Mouse (Mus musculus) CH12.LX (cell line): ENCODE data around the gene Jpt2. TPM values are rescaled to one million over a fixed set of nuclear protein-coding genes. Genes with fewer than 3 reads are reported as not detected.
"Not testable (repeated sequence)": the region's sequence is repeated elsewhere in the genome, so short reads cannot be mapped to it uniquely, and the experiment has no call there.

ENCODE experiments used
- DNase-seq: peaks from one replicate; pipeline ENCODE4 v3.0.0-alpha.2; 2013; ENCODE audit errors: extremely low read depth
- H3K27ac ChIP-seq: 2 replicates; pipeline ENCODE4 v1.5.1; 2012; ENCODE audit warnings: low read depth, mild to moderate bottlenecking, control low read depth, moderate library complexity; ENCODE audit not compliant: insufficient read depth
- H3K27me3 ChIP-seq: replicated peaks from 2 replicates; pipeline ENCODE3; 2012; ENCODE audit warnings: inconsistent platforms
- H3K36me3 ChIP-seq, 2 experiments: replicated peaks in 1 of 2; 2 replicates each; pipeline versions ENCODE3 to v1.6.1; 2012; ENCODE audit warnings: inconsistent platforms in 1 of 2, low read length in 1 of 2, mild to moderate bottlenecking in 1 of 2, mixed read lengths in 1 of 2, moderate library complexity in 1 of 2; ENCODE audit not compliant: control insufficient read depth in 1 of 2, insufficient read depth in 1 of 2
- H3K4me1 ChIP-seq, 2 experiments: 2 replicates each; pipeline ENCODE4 v1.6.1; 2012; ENCODE audit warnings: inconsistent platforms in 1 of 2, moderate library complexity in 1 of 2; ENCODE audit not compliant: insufficient read depth in 2 of 2, control insufficient read depth in 1 of 2
- H3K4me2 ChIP-seq: 2 replicates; pipeline ENCODE4 v1.6.1; 2012; ENCODE audit warnings: low read depth, mild to moderate bottlenecking, control low read depth; ENCODE audit not compliant: poor library complexity, insufficient read depth, severe bottlenecking
- H3K4me3 ChIP-seq, 3 experiments: fragments of 150-350 bp in 1 of 3; sonication (generic) in 1 of 3; replicated peaks in 1 of 3; 2 replicates each; pipeline versions ENCODE3 to v1.5.1; 2011 to 2012; ENCODE audit warnings: low read depth in 2 of 3, low read length in 2 of 3, mild to moderate bottlenecking in 2 of 3, moderate library complexity in 2 of 3, control low read depth in 1 of 3, improper control_type of control experiment in 1 of 3, inconsistent platforms in 1 of 3, mixed read lengths in 1 of 3; ENCODE audit not compliant: poor library complexity in 1 of 3
- H3K79me2 ChIP-seq: replicated peaks from 2 replicates; pipeline ENCODE4 v1.6.1; 2012; ENCODE audit warnings: mild to moderate bottlenecking, moderate library complexity; ENCODE audit not compliant: control insufficient read depth, poor library complexity, insufficient read depth, severe bottlenecking; ENCODE audit errors: extremely low read depth
- H3K9ac ChIP-seq: 2 replicates; pipeline ENCODE4 v1.6.1; 2012; ENCODE audit warnings: low read depth, mild to moderate bottlenecking, control low read depth, moderate library complexity; ENCODE audit not compliant: insufficient read depth
- H3K9me3 ChIP-seq: replicated peaks from 2 replicates; pipeline ENCODE3; 2012; ENCODE audit warnings: low read length, inconsistent platforms, mixed read lengths
- E2F4 ChIP-seq: IDR thresholded peaks from 2 replicates; pipeline ENCODE4 v1.6.1; 2011; ENCODE audit warnings: low read depth, low read length, improper control_type of control experiment; ENCODE audit not compliant: insufficient replicate concordance
- EP300 ChIP-seq: IDR thresholded peaks from 2 replicates; pipeline ENCODE4 v1.6.1; 2011; ENCODE audit warnings: low read length, improper control_type of control experiment
- IRF4 ChIP-seq: IDR thresholded peaks from 2 replicates; pipeline ENCODE4 v1.6.1; 2014; ENCODE audit warnings: low read depth, mild to moderate bottlenecking, inconsistent platforms, low read length, improper control_type of control experiment
- JUND ChIP-seq: conservative IDR thresholded peaks from 2 replicates; pipeline ENCODE4 v1.6.1; 2011; ENCODE audit warnings: low read depth, low read length, improper control_type of control experiment
- KAT2A ChIP-seq: IDR thresholded peaks from 2 replicates; pipeline ENCODE4 v1.6.1; 2012; ENCODE audit warnings: low read length, improper control_type of control experiment, inconsistent platforms; ENCODE audit not compliant: insufficient replicate concordance
- MAZ ChIP-seq: IDR thresholded peaks from 2 replicates; pipeline ENCODE4 v1.6.1; 2012; ENCODE audit warnings: low read depth, mild to moderate bottlenecking, inconsistent platforms, low read length, improper control_type of control experiment, moderate library complexity
- MEF2A ChIP-seq: IDR thresholded peaks from 2 replicates; pipeline ENCODE4 v1.6.1; 2014; ENCODE audit warnings: low read depth, mild to moderate bottlenecking, inconsistent platforms, low read length, improper control_type of control experiment, borderline replicate concordance
- MXI1 ChIP-seq: IDR thresholded peaks from 2 replicates; pipeline ENCODE4 v1.6.1; 2011; ENCODE audit warnings: mild to moderate bottlenecking, low read depth, low read length, improper control_type of control experiment
- MYC ChIP-seq: IDR thresholded peaks from 2 replicates; pipeline ENCODE4 v1.6.1; 2011; ENCODE audit warnings: low read depth, mild to moderate bottlenecking, improper control_type of control experiment, low read length
- NRF1 ChIP-seq: IDR thresholded peaks from 2 replicates; pipeline ENCODE4 v1.6.1; 2014; ENCODE audit warnings: low read depth, mild to moderate bottlenecking, inconsistent platforms, low read length, improper control_type of control experiment, moderate library complexity
- PAX5 ChIP-seq: IDR thresholded peaks from 2 replicates; pipeline ENCODE4 v1.6.1; 2012; ENCODE audit warnings: low read length, inconsistent platforms, mixed read lengths
- POLR2A ChIP-seq: IDR thresholded peaks from 2 replicates; pipeline ENCODE4 v1.6.1; 2011; ENCODE audit warnings: low read depth, mild to moderate bottlenecking, improper control_type of control experiment, low read length
- RCOR1 ChIP-seq: conservative IDR thresholded peaks from 2 replicates; pipeline ENCODE4 v1.6.1; 2012; ENCODE audit warnings: low read depth, mild to moderate bottlenecking, inconsistent platforms, low read length, improper control_type of control experiment
- SIN3A ChIP-seq: IDR thresholded peaks from 2 replicates; pipeline ENCODE4 v1.6.1; 2012; ENCODE audit warnings: low read length, improper control_type of control experiment, inconsistent platforms
- SMC3 ChIP-seq: IDR thresholded peaks from 2 replicates; pipeline ENCODE4 v1.6.1; 2011; ENCODE audit warnings: low read depth, low read length, improper control_type of control experiment
- TBP ChIP-seq: conservative IDR thresholded peaks from 2 replicates; pipeline ENCODE4 v1.6.1; 2011; ENCODE audit warnings: low read depth, low read length, improper control_type of control experiment
- TCF12 ChIP-seq: IDR thresholded peaks from 2 replicates; pipeline ENCODE4 v1.6.1; 2014; ENCODE audit warnings: low read depth, mild to moderate bottlenecking, inconsistent platforms, low read length, improper control_type of control experiment
- UBTF ChIP-seq: IDR thresholded peaks from 2 replicates; pipeline ENCODE4 v1.6.1; 2012; ENCODE audit warnings: low read depth, mild to moderate bottlenecking, inconsistent platforms, low read length, improper control_type of control experiment, moderate library complexity
- USF1 ChIP-seq: IDR thresholded peaks from 2 replicates; pipeline ENCODE4 v1.6.1; 2014; ENCODE audit warnings: low read depth, mild to moderate bottlenecking, inconsistent platforms, low read length, improper control_type of control experiment
- USF2 ChIP-seq: conservative IDR thresholded peaks from 2 replicates; pipeline ENCODE4 v1.6.1; 2011; ENCODE audit warnings: low read depth, low read length, improper control_type of control experiment
- ZC3H11A ChIP-seq: IDR thresholded peaks from 2 replicates; pipeline ENCODE4 v1.6.1; 2012; ENCODE audit warnings: low read depth, mild to moderate bottlenecking, inconsistent platforms, low read length, improper control_type of control experiment
- ZKSCAN1 ChIP-seq: IDR thresholded peaks from 2 replicates; pipeline ENCODE4 v1.6.1; 2012; ENCODE audit warnings: low read depth, inconsistent platforms, low read length, improper control_type of control experiment, borderline replicate concordance
- ZMIZ1 ChIP-seq: IDR thresholded peaks from 2 replicates; pipeline ENCODE4 v1.6.1; 2012; ENCODE audit warnings: low read depth, mild to moderate bottlenecking, inconsistent platforms, low read length, improper control_type of control experiment
- ZNF384 ChIP-seq: IDR thresholded peaks from 2 replicates; pipeline ENCODE4 v1.6.1; 2012; ENCODE audit warnings: low read depth, low read length, improper control_type of control experiment, inconsistent platforms
- dilution Hi-C: fragments of 300-500 bp; cut with MboI; formaldehyde crosslinking; loops from 2 replicates; pipeline ENCODE4 v1.14.3; 2020; ENCODE audit warnings: low sequenced_read_pairs; ENCODE audit not compliant: extremely low pct_unique_long_range_greater_than_20kb, extremely low pct_ligation_motif_present
- in situ Hi-C: fragments of 300-500 bp; cut with MboI; formaldehyde crosslinking; loops from 3 replicates; pipeline ENCODE4 v1.14.3; 2019; ENCODE audit warnings: low sequenced_read_pairs, low pct_ligation_motif_present, low pct_unique_long_range_greater_than_20kb, mixed read lengths
- polyA plus RNA-seq: library from polyadenylated mRNA; unstranded; fragments of >175 nt; gene quantifications from 2 replicates; pipeline ENCODE4 v1.2.1, GENCODE M21; 2012; ENCODE audit warnings: low read depth; ENCODE audit not compliant: insufficient read length
- total RNA-seq, 2 experiments: library from RNA; depleted of rRNA; stranded (reverse); fragments of 300-350 nt in 1 of 2; fragments of >200 nt in 1 of 2; gene quantifications; 2 replicates each; pipeline ENCODE4 v1.2.3; 2012 to 2014

The Jpt2 gene
- total and polyA plus RNA-seq, 3 experiments, result 33.5 to 70.9 (median 62.9) TPM

DNA sequence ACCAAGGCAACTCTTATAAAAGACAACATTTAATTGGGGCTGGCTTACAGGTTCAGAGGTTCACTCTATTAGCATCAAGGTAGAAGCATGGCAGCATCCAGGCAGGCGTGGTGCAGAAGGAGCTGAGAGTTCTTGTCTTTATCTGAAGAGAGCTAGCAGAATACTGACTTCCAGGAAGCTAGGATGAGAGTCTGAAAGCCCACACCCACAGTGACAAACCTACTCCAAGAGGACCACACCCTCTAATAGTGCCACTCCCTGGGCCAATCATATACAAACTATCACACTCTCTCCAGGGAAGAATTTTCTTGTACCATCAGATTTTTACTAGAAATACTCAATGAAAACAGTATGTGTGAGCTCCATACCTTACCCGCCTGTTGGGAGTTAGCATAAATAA is 9.8 kb downstream of the Jpt2 start:
- Histone ChIP-seq H3K27me3 (no peaks in the 10 kb centered on the region), H3K9me3 (no peaks in the 10 kb centered on the region), H3K9ac (no peak overlapping the region), H3K4me3 (no peak overlapping the region), H3K27ac (no peak overlapping the region), H3K79me2 (peaks cover 53% of the 10 kb centered on the region), H3K4me2 (no peak overlapping the region), H3K36me3 (peaks cover 73 to 91% of the 10 kb centered on the region in 2 experiments), H3K4me1 (peaks cover 2 to 46% of the 10 kb centered on the region in 2 experiments; a peak in 2 of 4 replicates)
- dilution Hi-C loops (no loop called here), in situ Hi-C loops (no loop called here)
- DNase-seq, result no peak
- TF ChIP-seq USF1, result no peak
- TF ChIP-seq IRF4, result no peak
- TF ChIP-seq EP300, result no peak
- TF ChIP-seq ZC3H11A, result no peak
- TF ChIP-seq SMC3, result no peak
- TF ChIP-seq POLR2A, result no peak
- TF ChIP-seq ZMIZ1, result no peak
- TF ChIP-seq TCF12, result no peak
- no peak for TF ChIP-seq TBP
- TF ChIP-seq RCOR1, result no peak
- no peak for TF ChIP-seq SIN3A
- no peak for TF ChIP-seq UBTF
- no peak for TF ChIP-seq NRF1
- TF ChIP-seq ZKSCAN1, result no peak
- no peak for TF ChIP-seq ZNF384
- no peak for TF ChIP-seq MAZ

- Histone ChIP-seq H3K4me3 (no peak overlapping the region), H3K9ac (no peak overlapping the region), H3K4me2 (no peak overlapping the region), H3K9me3 (no peaks in the 10 kb centered on the region), H3K27me3 (no peaks in the 10 kb centered on the region), H3K4me1 (peaks cover 6 to 62% of the 10 kb centered on the region in 2 experiments; a peak in 3 of 4 replicates), H3K36me3 (peaks cover 74 to 85% of the 10 kb centered on the region in 2 experiments), H3K79me2 (peaks cover 37% of the 10 kb centered on the region), H3K27ac (no peak overlapping the region)
- no peak for DNase-seq
- no peak for TF ChIP-seq E2F4
- no peak for TF ChIP-seq ZC3H11A
- TF ChIP-seq MAZ, result no peak
- TF ChIP-seq UBTF, result no peak
- TF ChIP-seq USF2, result no peak
- no peak for TF ChIP-seq SIN3A
- TF ChIP-seq KAT2A, result no peak
- TF ChIP-seq MXI1, result no peak
- TF ChIP-seq MEF2A, result no peak
- no peak for TF ChIP-seq ZMIZ1
- no peak for TF ChIP-seq JUND
- TF ChIP-seq MYC, result no peak
- TF ChIP-seq ZNF384, result no peak
- TF ChIP-seq PAX5, result no peak
- TF ChIP-seq ZKSCAN1, result no peak
- no peak for TF ChIP-seq RCOR1
- dilution Hi-C loops, result no loop called here
- in situ Hi-C loops, result no loop called here
Observed at GRCm38 (mm10) chr17:24948204-24948603, 12.3 kb downstream of the Jpt2 start.

- dilution Hi-C loops, in situ Hi-C loops: not testable (repeated sequence)
- DNase-seq, result peak; percentile 73
Observed at GRCm38 (mm10) chr17:24943589-24943988, 16.9 kb downstream of the Jpt2 start.

More at GRCm38 (mm10) chr17:24943589-24943988, 16.9 kb downstream of the Jpt2 start:
- not testable (repeated sequence) for H3K4me3 ChIP-seq, H3K9ac ChIP-seq, H3K4me2 ChIP-seq, H3K27me3 ChIP-seq, H3K9me3 ChIP-seq, H3K79me2 ChIP-seq
- peaks cover 45 to 51% of the 10 kb centered on the region in 2 experiments for H3K36me3 ChIP-seq
- peak overlapping the region; percentile 63 for H3K27ac ChIP-seq
- H3K4me1 ChIP-seq, result peaks cover 10 to 58% of the 10 kb centered on the region in 2 experiments; a peak in 3 of 4 replicates
